Mouse (Mus musculus) liver, embryonic 14.5 days (tissue): ENCODE measurements around the gene Eif5a. TPM values are rescaled to one million over a fixed set of nuclear protein-coding genes. Genes with fewer than 3 reads are reported as not detected.
A peak's percentile ranks its signal among the peaks of the same experiment; 100 is the strongest.

Experiments
- ATAC-seq: fragments of 200-750 bp; cut with Nextera tagmentation; 2 replicates; pipeline ENCODE4 v1.8.0; 2017; ENCODE audit warnings: moderate number of reproducible peaks, mild to moderate bottlenecking, moderate library complexity; ENCODE audit not compliant: insufficient read depth
- DNase-seq, 3 experiments: peaks; one replicate each; pipeline ENCODE4 v3.0.0-alpha.2; 2012 to 2013; ENCODE audit warnings: low read depth in 3 of 3, low spot score in 3 of 3
- H3K27ac ChIP-seq: fragments of 300-500 bp; sonication (generic); 2 replicates; pipeline ENCODE4 v1.5.1; 2014; ENCODE audit warnings: moderate library complexity, mild to moderate bottlenecking, control low read depth, inconsistent platforms
- H3K27me3 ChIP-seq: fragments of 300-500 bp; sonication (generic); 2 replicates; pipeline ENCODE4 v1.6.1; 2014; ENCODE audit warnings: mild to moderate bottlenecking, low read length, moderate library complexity; ENCODE audit not compliant: control insufficient read depth, insufficient read depth
- H3K36me3 ChIP-seq: fragments of 300-500 bp; sonication (generic); replicated peaks from 2 replicates; pipeline ENCODE4 v1.6.1; 2014; ENCODE audit warnings: low read depth; ENCODE audit not compliant: control insufficient read depth, insufficient read depth
- H3K4me1 ChIP-seq, 2 experiments: fragments of 200-500 bp in 1 of 2; fragments of 300-500 bp in 1 of 2; sonication (generic) in 1 of 2; replicated peaks; 2 replicates each; pipeline ENCODE4 v1.6.1; 2012 to 2014; ENCODE audit warnings: antibody characterized with exemption in 1 of 2, inconsistent platforms in 1 of 2, low read length in 1 of 2; ENCODE audit not compliant: control insufficient read depth in 2 of 2, insufficient read depth in 2 of 2
- H3K4me2 ChIP-seq: fragments of 300-500 bp; sonication (generic); 2 replicates; pipeline ENCODE4 v1.6.1; 2014; ENCODE audit warnings: low read depth, mild to moderate bottlenecking, control low read depth, moderate library complexity
- H3K4me3 ChIP-seq, 2 experiments: fragments of 200-500 bp in 1 of 2; fragments of 300-500 bp in 1 of 2; sonication (generic) in 1 of 2; 2 replicates each; pipeline ENCODE4 v1.5.1; 2012 to 2014; ENCODE audit warnings: low read depth in 2 of 2, low read length in 2 of 2, mild to moderate bottlenecking in 2 of 2, control low read depth in 1 of 2, inconsistent platforms in 1 of 2, moderate library complexity in 1 of 2; ENCODE audit not compliant: insufficient read depth in 1 of 2
- H3K9ac ChIP-seq: fragments of 300-500 bp; sonication (generic); replicated peaks from 2 replicates; pipeline ENCODE4 v1.6.1; 2014; ENCODE audit warnings: mild to moderate bottlenecking, control low read depth, moderate library complexity
- H3K9me3 ChIP-seq: fragments of 300-500 bp; sonication (generic); 2 replicates; pipeline ENCODE4 v1.6.1; 2016; ENCODE audit warnings: low read length, mixed read lengths; ENCODE audit not compliant: control insufficient read depth
- CTCF ChIP-seq: IDR thresholded peaks from 2 replicates; pipeline ENCODE4 v1.5.1; 2016; ENCODE audit warnings: antibody characterized with exemption, low read depth, control low read depth
- EP300 ChIP-seq: IDR thresholded peaks from 2 replicates; pipeline ENCODE4 v1.6.1; 2016; ENCODE audit warnings: antibody characterized with exemption, low read depth
- WGBS: fragments of 180-500 bp; shearing (Covaris S2); extraction: QIAGEN DNeasy Blood & Tissue Kit; methylation state at CpG from one replicate; pipeline ENCODE4 v1.1.7; 2014; ENCODE audit not compliant: insufficient replicate concordance; 5-methylcytosine and 5-hydroxymethylcytosine counted together
- polyA plus RNA-seq, 2 experiments: library from polyadenylated mRNA; depleted of rRNA in 1 of 2; stranded (reverse) in 1 of 2; unstranded in 1 of 2; fragments of >200 nt; fragmentation: Nextera tagmentation in 1 of 2; extraction: Ambion mirVana in 1 of 2; gene quantifications; 2 replicates each; pipeline versions ENCODE4 v1.2.1 to v1.2.3; 2012 to 2014

Gene Eif5a
- polyA plus RNA-seq, 2 experiments: 846 to 1,316 TPM

DNA sequence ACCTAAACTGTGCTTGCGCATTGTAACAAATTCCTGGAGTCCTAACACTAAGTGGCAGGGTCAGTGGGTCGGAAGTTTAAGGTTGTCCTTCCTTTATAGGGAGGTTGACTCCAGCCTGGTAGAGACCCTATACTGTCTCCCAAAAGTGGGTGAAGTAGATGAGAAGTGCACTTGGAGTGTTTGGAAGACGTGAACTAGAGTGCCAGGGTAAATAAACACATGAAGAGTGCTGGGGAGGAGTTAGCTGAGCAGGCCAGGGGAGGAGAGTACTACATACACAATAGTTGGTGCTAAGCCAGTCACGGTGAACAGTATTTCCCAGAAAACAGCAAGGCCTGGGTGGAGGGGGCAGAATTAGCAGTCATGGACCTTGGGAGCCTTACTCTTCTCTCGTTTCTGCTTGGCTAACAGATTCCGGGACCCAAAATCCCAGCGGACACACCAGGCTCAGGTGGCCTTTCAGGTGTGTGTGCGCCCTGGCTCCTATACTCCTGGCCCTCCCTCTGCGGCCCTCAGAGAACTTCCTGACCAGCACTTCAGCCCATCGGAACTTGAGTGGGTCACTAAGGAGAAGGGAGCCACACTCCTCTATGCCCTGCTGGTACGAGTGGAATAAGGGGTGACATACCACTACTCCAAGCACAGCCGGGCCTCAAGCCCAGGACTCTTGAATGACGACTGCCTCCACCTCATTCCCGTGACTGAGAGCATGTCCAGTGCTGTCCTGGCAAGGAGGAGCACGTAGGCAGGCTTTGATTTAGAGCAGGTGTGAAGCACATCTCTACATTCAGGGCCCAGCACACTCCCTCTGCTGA lies 8.8 kb downstream of the Eif5a start:
- Histone ChIP-seq H3K27ac (peak overlapping the region; percentile 49), H3K4me1 (peaks cover 21 to 35% of the 10 kb centered on the region in 2 experiments), H3K4me3 (peak overlapping the region; percentile 82 to 90), H3K9me3 (no peaks in the 10 kb centered on the region), H3K4me2 (peak overlapping the region; percentile 100), H3K36me3 (peaks cover 72% of the 10 kb centered on the region), H3K9ac (peak overlapping the region; percentile 64), H3K27me3 (no peaks in the 10 kb centered on the region)
- WGBS: 75% methylated on average over 15 of the region's 15 CpGs
- ATAC-seq (no peak), DNase-seq (no peak)
- TF ChIP-seq EP300 (no peak), CTCF (no peak)

DNA sequence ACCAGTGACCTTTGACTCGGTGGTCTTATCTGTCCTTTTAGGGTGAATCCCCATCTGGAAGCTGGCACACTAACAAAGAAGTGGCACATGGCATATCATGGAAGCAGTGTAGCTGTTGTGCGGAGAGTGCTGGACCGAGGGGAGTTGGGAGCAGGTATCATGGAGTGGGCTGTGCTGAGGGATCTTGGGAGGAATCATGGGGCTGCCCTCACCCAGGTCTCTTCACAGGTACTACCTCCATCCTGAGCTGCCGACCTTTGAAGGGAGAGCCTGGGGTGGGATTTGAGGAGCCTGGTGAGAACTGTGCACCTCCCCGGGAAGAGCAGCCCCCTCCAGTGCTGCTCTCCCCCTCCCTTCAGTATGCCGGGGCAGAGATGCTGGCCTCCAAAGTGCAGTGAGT lies 10.1 kb downstream of the Eif5a start:
- peaks cover 9 to 24% of the 10 kb centered on the region in 2 experiments for H3K4me1 ChIP-seq
- TF ChIP-seq CTCF (no peak), EP300 (no peak)
- no peak for ATAC-seq

DNA sequence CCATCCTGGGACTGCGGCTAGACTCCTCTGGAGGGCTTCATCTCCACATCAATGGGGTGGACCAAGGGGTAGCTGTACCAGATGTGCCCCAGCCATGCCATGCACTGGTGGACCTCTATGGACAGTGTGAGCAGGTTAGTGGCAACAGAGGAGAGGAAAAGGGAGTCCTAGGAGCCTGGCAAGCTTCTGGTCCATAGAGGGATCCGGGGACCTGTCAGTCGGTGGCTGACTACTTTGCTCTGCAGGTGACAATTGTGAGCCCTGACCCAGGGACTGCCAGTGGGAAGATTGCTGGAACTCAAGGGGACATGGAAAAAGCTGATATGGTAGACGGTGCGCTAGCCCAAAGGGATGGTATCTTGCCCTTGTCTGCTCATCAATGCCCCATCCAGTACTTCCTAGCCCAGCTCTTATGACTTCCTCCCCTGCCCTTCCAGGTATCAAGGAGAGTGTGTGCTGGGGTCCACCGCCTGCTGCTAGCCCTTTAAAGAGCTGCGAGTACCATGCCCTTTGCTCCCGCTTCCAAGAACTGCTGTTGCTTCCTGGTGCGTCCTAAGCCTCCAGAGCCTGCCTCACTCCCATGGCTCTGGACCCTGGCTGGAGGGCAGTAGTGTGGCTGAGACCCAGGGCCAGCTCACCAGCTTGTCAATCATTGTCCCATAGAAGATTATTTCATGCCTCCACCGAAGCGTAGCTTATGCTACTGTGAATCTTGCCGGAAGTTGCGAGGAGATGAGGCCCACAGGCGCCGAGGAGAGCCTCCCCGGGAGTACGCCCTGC lies 10.8 kb downstream of the Eif5a start:
- H3K4me1 ChIP-seq: peaks cover 5 to 21% of the 10 kb centered on the region in 2 experiments
- H3K9me3 ChIP-seq: no peaks in the 10 kb centered on the region
- ATAC-seq (no peak), DNase-seq (no peak)
- TF ChIP-seq CTCF (no peak), EP300 (no peak)
- no peak overlapping the region for H3K27ac ChIP-seq
- no peaks in the 10 kb centered on the region for H3K27me3 ChIP-seq
- H3K4me3 ChIP-seq: no peak overlapping the region
- no peak overlapping the region for H3K9ac ChIP-seq
- WGBS: 85% methylated on average over 17 of the region's 17 CpGs
- H3K4me2 ChIP-seq: no peak overlapping the region
- H3K36me3 ChIP-seq: peaks cover 73% of the 10 kb centered on the region

More for the DNA sequence above, 10.1 kb downstream of the Eif5a start:
- H3K4me3 ChIP-seq: no peak overlapping the region
- no peaks in the 10 kb centered on the region for H3K27me3 ChIP-seq
- no peak overlapping the region for H3K4me2 ChIP-seq
- H3K9ac ChIP-seq: no peak overlapping the region
- WGBS: 82% methylated on average over 6 of the region's 6 CpGs
- H3K27ac ChIP-seq: no peak overlapping the region
- H3K36me3 ChIP-seq: peaks cover 72% of the 10 kb centered on the region
- no peak for DNase-seq
- no peaks in the 10 kb centered on the region for H3K9me3 ChIP-seq

DNA sequence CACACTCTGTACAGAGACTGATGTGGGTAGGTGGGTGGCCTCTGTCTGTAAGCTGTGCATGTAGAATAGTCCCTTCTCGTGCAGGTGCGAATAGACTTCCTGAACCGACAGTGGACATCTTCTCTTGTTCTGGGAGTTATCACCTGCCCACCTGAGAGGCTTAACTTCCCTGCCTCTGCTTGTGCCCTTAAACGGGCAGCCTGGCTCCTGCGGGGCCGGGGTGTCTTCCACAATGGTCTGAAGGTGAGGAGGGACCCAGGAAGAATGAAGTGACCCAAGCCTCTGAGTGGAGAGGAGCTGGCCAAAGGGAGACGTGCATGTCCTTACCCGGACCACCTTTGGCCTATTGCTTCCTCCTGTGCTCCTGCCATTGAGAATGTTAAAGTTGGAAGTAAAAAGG lies 11.6 kb downstream of the Eif5a start:
- H3K9me3 ChIP-seq: no peaks in the 10 kb centered on the region
- no peak overlapping the region for H3K27ac ChIP-seq
- H3K4me1 ChIP-seq: peaks cover 0 to 13% of the 10 kb centered on the region in 2 experiments; a peak in 2 of 4 replicates
- no peaks in the 10 kb centered on the region for H3K27me3 ChIP-seq
- DNase-seq (no peak), ATAC-seq (no peak)
- WGBS: 81% methylated on average over 8 of the region's 8 CpGs
- no peak overlapping the region for H3K4me3 ChIP-seq
- H3K9ac ChIP-seq: no peak overlapping the region
- TF ChIP-seq CTCF (no peak), EP300 (no peak)
- no peak overlapping the region for H3K4me2 ChIP-seq
- peaks cover 73% of the 10 kb centered on the region for H3K36me3 ChIP-seq

DNA sequence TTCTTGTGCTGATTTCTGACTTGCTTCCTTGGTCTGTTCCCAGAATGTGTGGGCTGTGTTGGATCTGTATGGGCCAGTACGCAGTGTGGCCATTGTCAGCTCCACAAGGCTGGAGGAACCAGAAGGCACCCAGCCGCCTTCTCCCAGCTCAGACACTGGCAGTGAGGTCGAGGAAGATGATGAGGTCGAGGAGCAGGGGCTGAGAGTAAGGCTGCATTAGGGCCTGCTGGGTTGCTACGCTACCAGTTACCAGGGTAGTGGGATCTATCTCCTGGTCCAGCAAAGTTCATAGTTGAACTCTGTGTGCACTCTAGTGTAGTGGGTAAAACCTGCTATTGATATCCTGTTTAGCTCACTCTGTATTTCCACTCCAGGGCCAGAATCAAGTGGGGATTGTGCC lies 12.6 kb downstream of the Eif5a start:
- H3K27ac ChIP-seq: no peak overlapping the region

More for the DNA sequence above, 12.6 kb downstream of the Eif5a start:
- Histone ChIP-seq H3K4me2 (no peak overlapping the region), H3K36me3 (peaks cover 79% of the 10 kb centered on the region), H3K9me3 (no peaks in the 10 kb centered on the region), H3K4me1 (peaks cover 0 to 9% of the 10 kb centered on the region in 2 experiments; a peak in 1 of 4 replicates), H3K27me3 (no peaks in the 10 kb centered on the region), H3K4me3 (no peak overlapping the region), H3K9ac (no peak overlapping the region)
- 86% methylated on average over 5 of the region's 5 CpGs for WGBS
- TF ChIP-seq EP300: no peak
- TF ChIP-seq CTCF: no peak
- DNase-seq (no peak), ATAC-seq (no peak)
